In genomic region chr19:11044671-11044995, GRCm38 (mm10) we compare ENCODE assay signal across 8 mouse cellular contexts. TPM values are rescaled to one million over a fixed set of nuclear protein-coding genes. Genes with fewer than 3 reads are reported as not detected.
DNase-seq lines count a peak whose midpoint lies in the region; ATAC-seq and TF ChIP-seq lines count a peak whose summit lies in the region.

No protein-coding gene starts in this region.

- no peak; a peak in 1 of 6 replicates for TF ChIP-seq CTCF in MEL (IDR thresholded peaks at IDR 0.05 in 2 of 3, conservative IDR thresholded peaks at IDR 0.05 in 1 of 3; ENCODE audit: control insufficient read depth in 1 of 3, insufficient read depth in 1 of 3, low read depth in 2 of 3, low read length in 3 of 3, poor library complexity in 1 of 3, severe bottlenecking in 1 of 3)

- H3K27me3 ChIP-seq in heart, embryonic 12.5 days (replicated peaks) = no peaks in the 10 kb centered on the region
- 0 out of 4 replicates have a peak, but pooled peaks cover 0 to 2% of the 10 kb centered on the region in 2 experiments for H3K27me3 ChIP-seq in MEL (ENCODE audit: control insufficient read depth in 1 of 2, insufficient read depth in 2 of 2, low read length in 2 of 2)
- no peaks in the 10 kb centered on the region for H3K27me3 ChIP-seq in hindbrain, embryonic 11.5 days (ENCODE audit: control insufficient read depth, insufficient read depth, low read length)

- no peak for TF ChIP-seq RAD21 in MEL (IDR thresholded peaks at IDR 0.05; ENCODE audit: low read depth, low read length)

- no peak for TF ChIP-seq POLR2A in MEL (IDR thresholded peaks at IDR 0.05; ENCODE audit: control insufficient read depth in 1 of 2, insufficient read depth in 1 of 2, low read depth in 1 of 2, low read length in 2 of 2, poor library complexity in 1 of 2)

- H3K4me1 ChIP-seq in heart, embryonic 12.5 days (replicated peaks) = no peaks in the 10 kb centered on the region
- no peaks in the 10 kb centered on the region for H3K4me1 ChIP-seq in MEL (ENCODE audit: control insufficient read depth in 1 of 2, insufficient read depth in 2 of 2, low read length in 2 of 2)
- no peaks in the 10 kb centered on the region for H3K4me1 ChIP-seq in hindbrain, embryonic 11.5 days (replicated peaks; ENCODE audit: control insufficient read depth, insufficient read depth, low read length)

- peak overlapping the region; percentile 39 for H3K4me3 ChIP-seq in heart, embryonic 12.5 days
- H3K4me3 ChIP-seq in MEL (ENCODE audit: control insufficient read depth in 1 of 2, insufficient read depth in 1 of 2, low read depth in 2 of 2, low read length in 2 of 2) = peak overlapping the region in 1 of 2 experiments; percentile 71; a peak in 3 of 4 replicates
- peak overlapping the region; percentile 28; the same call in 1 of the 2 replicates for H3K4me3 ChIP-seq in hindbrain, embryonic 11.5 days (ENCODE audit: low read depth, low read length)

- H3K27ac ChIP-seq in heart, embryonic 12.5 days (ENCODE audit: poor library complexity, severe bottlenecking) = no peak overlapping the region
- H3K27ac ChIP-seq in MEL (ENCODE audit: control insufficient read depth, low read depth, low read length) = no peak overlapping the region
- no peak overlapping the region for H3K27ac ChIP-seq in hindbrain, embryonic 11.5 days (ENCODE audit: low read depth, low read length)

- H3K79me2 ChIP-seq in MEL (ENCODE audit: control insufficient read depth, insufficient read depth, low read length, poor library complexity) = no peaks in the 10 kb centered on the region

- no peak for TF ChIP-seq EP300 in MEL (IDR thresholded peaks at IDR 0.05; ENCODE audit: low read depth in 1 of 2, low read length in 2 of 2)

- peak; percentile 53; the same call in 1 of the 2 replicates for ATAC-seq in heart, embryonic 12.5 days (ENCODE audit: insufficient number of reproducible peaks, low FRiP score)
- ATAC-seq in hindbrain, embryonic 11.5 days (ENCODE audit: low FRiP score) = peak; percentile 79
- 0 out of 2 replicates have a peak, but pooled peaks have one; percentile 6 for ATAC-seq in megakaryocyte progenitor cell, adult 5-6 weeks (replicated peaks; ENCODE audit: poor library complexity)

- H3K36me3 ChIP-seq in heart, embryonic 12.5 days = no peaks in the 10 kb centered on the region
- no peaks in the 10 kb centered on the region; a peak in 1 of 4 replicates for H3K36me3 ChIP-seq in MEL (ENCODE audit: control insufficient read depth in 1 of 2, insufficient read depth in 2 of 2, low read length in 2 of 2)
- H3K36me3 ChIP-seq in hindbrain, embryonic 11.5 days (ENCODE audit: control insufficient read depth, insufficient read depth, low read length) = no peaks in the 10 kb centered on the region

- intact Hi-C loops in heart, postnatal 25 days (cut with DNase I) = loop anchor here (2.0 kb wide), 1 partner anchor 76 kb away; no protein-coding TSS in a partner anchor

- peak overlapping the region; percentile 78 for H3K4me2 ChIP-seq in heart, embryonic 12.5 days
- H3K4me2 ChIP-seq in hindbrain, embryonic 11.5 days (replicated peaks; ENCODE audit: low read depth, low read length) = peak overlapping the region; percentile 48

- WGBS in heart, embryonic 12.5 days = 28% methylated on average over 5 of the region's 5 CpGs
- 38% methylated on average over 5 of the region's 5 CpGs for WGBS in hindbrain, embryonic 11.5 days

- DNase-seq in heart, postnatal 25 days (ENCODE audit: low spot score) = no peak
- DNase-seq in MEL (ENCODE audit: low read depth, low spot score) = no peak
- no peak for DNase-seq in hindbrain, embryonic 11.5 days (ENCODE audit: low spot score)
- DNase-seq in right cerebral cortex, postnatal 10 days (ENCODE audit: low spot score in 2 of 2) = no peak
- DNase-seq in spleen, adult 18-20 months = no peak
- DNase-seq in cerebellum, postnatal 4 days (ENCODE audit: low spot score in 2 of 2) = no peak

- H3K9ac ChIP-seq in heart, embryonic 12.5 days = peak overlapping the region; percentile 61
- H3K9ac ChIP-seq in MEL (ENCODE audit: control insufficient read depth, low read depth, low read length, poor library complexity, severe bottlenecking) = peak overlapping the region; percentile 17; the same call in 1 of the 2 replicates
- 0 out of 2 replicates have a peak overlapping the region, but pooled peaks have one; percentile 31 for H3K9ac ChIP-seq in hindbrain, embryonic 11.5 days (ENCODE audit: low read depth, low read length)

- H3K9me3 ChIP-seq in heart, embryonic 12.5 days (replicated peaks) = no peaks in the 10 kb centered on the region
- no peaks in the 10 kb centered on the region for H3K9me3 ChIP-seq in MEL (replicated peaks; ENCODE audit: insufficient read depth, low read length)
- no peaks in the 10 kb centered on the region for H3K9me3 ChIP-seq in hindbrain, embryonic 11.5 days (ENCODE audit: control insufficient read depth, low read length)

TF ChIP-seq in MEL, 35 proteins besides CTCF, POLR2A, EP300 and RAD21:
- TF ChIP-seq POLR2AphosphoS5 (IDR thresholded peaks at IDR 0.05; ENCODE audit: borderline replicate concordance, low read depth, low read length) (no peak), BHLHE40 (IDR thresholded peaks at IDR 0.05; ENCODE audit: borderline replicate concordance, low read depth, low read length) (no peak), CHD2 (IDR thresholded peaks at IDR 0.05; ENCODE audit: low read length) (no peak), JUND (IDR thresholded peaks at IDR 0.05; ENCODE audit: low read depth, low read length) (no peak), ZMIZ1 (IDR thresholded peaks at IDR 0.05; ENCODE audit: low read depth, low read length) (no peak), TBP (IDR thresholded peaks at IDR 0.05; ENCODE audit: low read depth, low read length) (no peak), ETS1 (IDR thresholded peaks at IDR 0.05; ENCODE audit: low read depth, low read length) (no peak), RCOR1 (IDR thresholded peaks at IDR 0.05; ENCODE audit: low read depth, low read length) (no peak), E2F4 (IDR thresholded peaks at IDR 0.05; ENCODE audit: borderline replicate concordance, low read depth, low read length) (no peak), NELFE (IDR thresholded peaks at IDR 0.05; ENCODE audit: low read depth, low read length) (no peak), SIN3A (IDR thresholded peaks at IDR 0.05; ENCODE audit: low read length) (no peak), HCFC1 (IDR thresholded peaks at IDR 0.05; ENCODE audit: low read depth, low read length) (no peak)

RNA-seq across cellular contexts. Expression of gene Ms4a18, which starts 26.8 kb away (rescaled TPM):
- polyA plus RNA-seq in heart, embryonic 12.5 days (2016; fragmentation: Nextera tagmentation; extraction: Ambion mirVana) = not detected in 2 replicates
- total RNA-seq in heart, postnatal 25 days (2021) = not detected
- not detected in 2 replicates for total RNA-seq in MEL (2012; rRNA removed)
- not detected for polyA plus RNA-seq in MEL (2012; ENCODE audit: insufficient read depth in 1 of 2, insufficient read length in 2 of 2, low read depth in 1 of 2, low replicate concordance in 2 of 2, missing spikeins in 1 of 2)
- not detected in 2 replicates for polyA plus RNA-seq in hindbrain, embryonic 11.5 days (2014; fragmentation: Nextera tagmentation; extraction: Ambion mirVana)
- not detected in 2 replicates for total RNA-seq in megakaryocyte progenitor cell, adult 5-6 weeks (2015)
- not detected in 2 replicates for total RNA-seq in megakaryocyte progenitor cell, adult 5-6 weeks (2017)

RNA-seq across cellular contexts. Expression of gene Ms4a8a, which starts 36.3 kb away (rescaled TPM):
- polyA plus RNA-seq in heart, embryonic 12.5 days (2016; fragmentation: Nextera tagmentation; extraction: Ambion mirVana) = not detected in 2 replicates
- 1 to 10 TPM; 1.2 to 1.8 TPM for total RNA-seq in heart, postnatal 25 days (2021)
- not detected in 2 replicates for total RNA-seq in MEL (2012; rRNA removed)
- not detected for polyA plus RNA-seq in MEL (2012; ENCODE audit: insufficient read depth in 1 of 2, insufficient read length in 2 of 2, low read depth in 1 of 2, low replicate concordance in 2 of 2, missing spikeins in 1 of 2)
- polyA plus RNA-seq in hindbrain, embryonic 11.5 days (2014; fragmentation: Nextera tagmentation; extraction: Ambion mirVana) = not detected in 2 replicates
- total RNA-seq in megakaryocyte progenitor cell, adult 5-6 weeks (2015) = 0.17 TPM in 1 of 2 replicates, not detected in the other
- 1.5 TPM in 1 of 2 replicates, not detected in the other for total RNA-seq in megakaryocyte progenitor cell, adult 5-6 weeks (2017)

RNA-seq across cellular contexts. Expression of gene Ms4a15, which starts 51.6 kb away (rescaled TPM):
- polyA plus RNA-seq in heart, embryonic 12.5 days (2016; fragmentation: Nextera tagmentation; extraction: Ambion mirVana) = not detected in 2 replicates
- not detected for total RNA-seq in heart, postnatal 25 days (2021)
- not detected in 2 replicates for total RNA-seq in MEL (2012; rRNA removed)
- polyA plus RNA-seq in MEL (2012; ENCODE audit: insufficient read depth in 1 of 2, insufficient read length in 2 of 2, low read depth in 1 of 2, low replicate concordance in 2 of 2, missing spikeins in 1 of 2) = not detected
- not detected in 2 replicates for polyA plus RNA-seq in hindbrain, embryonic 11.5 days (2014; fragmentation: Nextera tagmentation; extraction: Ambion mirVana)
- not detected in 2 replicates for total RNA-seq in megakaryocyte progenitor cell, adult 5-6 weeks (2015)
- not detected in 2 replicates for total RNA-seq in megakaryocyte progenitor cell, adult 5-6 weeks (2017)

Comparison
In these comparisons a context has a peak if more than half of its experiments do, and no peak if none do; other contexts are left out.
1. ATAC-seq: peak in every context shown above with its lines; median percentile 79 in hindbrain, embryonic 11.5 days; 53 in heart, embryonic 12.5 days; 6 in megakaryocyte progenitor cell, adult 5-6 weeks.